Comparison of ENCODE assay signal across 14 mouse cellular contexts in the genomic region with DNA sequence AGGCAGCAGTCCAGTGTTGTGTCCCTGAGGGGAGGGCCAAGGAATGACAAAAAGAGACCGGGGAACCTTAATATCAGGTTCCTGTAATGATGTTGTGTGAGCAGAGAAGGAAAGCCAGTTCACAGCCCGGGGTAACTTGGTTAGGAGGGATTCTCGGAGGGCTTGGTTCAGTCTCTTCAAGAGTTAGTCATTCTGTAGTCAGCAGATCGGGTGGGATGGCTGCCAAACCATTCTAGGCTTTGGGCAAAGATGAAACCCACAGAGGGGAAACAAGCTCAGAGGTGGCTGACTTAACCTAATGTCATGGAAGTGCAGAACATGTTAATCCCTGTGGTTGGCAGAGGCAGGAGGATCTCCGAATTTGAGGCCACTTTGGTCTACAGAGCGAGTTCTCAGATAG. TPM values are rescaled to one million over a fixed set of nuclear protein-coding genes. Genes with fewer than 3 reads are reported as not detected.
DNase-seq lines count a peak whose midpoint lies in the region; ATAC-seq and TF ChIP-seq lines count a peak whose summit lies in the region.
"Had no signal": no experiment of that assay in that cellular context is flagged by ENCODE, and none has a peak within 500 bp of the region (broad histone marks: within the 10 kb centered on the region; RNA-seq: fewer than 3 reads in every experiment).

No protein-coding gene starts in this region.

- no peaks in the 10 kb centered on the region for H3K9me3 ChIP-seq in intestine, postnatal 0 days (ENCODE audit: control insufficient read depth)

- no peak for ATAC-seq in intestine, postnatal 0 days

- DNase-seq in cerebellum, postnatal 14 days: peak; percentile 21 to 35
- no peak for DNase-seq in cerebellum, adult 11 months
- DNase-seq in ovary, adult 18-20 months (ENCODE audit: low spot score): peak; percentile 35
- DNase-seq in ovary, postnatal 14 days (ENCODE audit: low spot score): no peak
- peak; percentile 27 for DNase-seq in brain, adult 2 months (ENCODE audit: low read depth, low spot score)
- DNase-seq in layer of hippocampus, adult 9-11 months: peak; percentile 58
- no peak for DNase-seq in thymus, postnatal 4 days

- no peaks in the 10 kb centered on the region for H3K27me3 ChIP-seq in intestine, postnatal 0 days (replicated peaks; ENCODE audit: control insufficient read depth, insufficient read depth, low read length)

- TF ChIP-seq CTCF in intestine, postnatal 0 days (IDR thresholded peaks at IDR 0.05; ENCODE audit: low read depth): no peak

- H3K27ac ChIP-seq in intestine, postnatal 0 days (ENCODE audit: low read depth, low read length): no peak overlapping the region

- peaks cover 10% of the 10 kb centered on the region for H3K4me1 ChIP-seq in intestine, postnatal 0 days (replicated peaks; ENCODE audit: control insufficient read depth, insufficient read depth, low read length)

- H3K36me3 ChIP-seq in intestine, postnatal 0 days (ENCODE audit: control insufficient read depth, insufficient read depth): peaks cover 14% of the 10 kb centered on the region

- no peak overlapping the region for H3K4me3 ChIP-seq in intestine, postnatal 0 days (ENCODE audit: low read depth, low read length)
- H3K4me3 ChIP-seq: megakaryocyte, embryonic 14.5 days had no signal

- H3K9ac ChIP-seq in intestine, postnatal 0 days (ENCODE audit: low read depth, low read length): no peak overlapping the region

- no peak overlapping the region for H3K4me2 ChIP-seq in intestine, postnatal 0 days (replicated peaks; ENCODE audit: low read depth)

- 88% methylated on average over 6 of the region's 6 CpGs for WGBS in intestine, postnatal 0 days

RNA-seq across cellular contexts. Expression of gene Spg21, which starts 3.4 kb away (rescaled TPM):
- 85.8 and 86.3 TPM in 2 replicates for polyA plus RNA-seq in intestine, postnatal 0 days (2015; fragmentation: Nextera tagmentation; extraction: Ambion mirVana)

RNA-seq across cellular contexts. Expression of gene Mtfmt, which starts 28.6 kb away (rescaled TPM):
- 14.8 and 15.7 TPM in 2 replicates for polyA plus RNA-seq in intestine, postnatal 0 days (2015; fragmentation: Nextera tagmentation; extraction: Ambion mirVana)

RNA-seq across cellular contexts. Expression of gene Slc51b, which starts 41.4 kb away (rescaled TPM):
- 261 and 305 TPM in 2 replicates for polyA plus RNA-seq in intestine, postnatal 0 days (2015; fragmentation: Nextera tagmentation; extraction: Ambion mirVana)
- polyA plus RNA-seq: C2C12; limb, embryonic 11.5 days; neural tube, embryonic 14.5 days; stomach, embryonic 14.5 days had no signal

RNA-seq across cellular contexts. Expression of gene Ankdd1a, which starts 55.8 kb away (rescaled TPM):
- not detected in 2 replicates for polyA plus RNA-seq in intestine, postnatal 0 days (2015; fragmentation: Nextera tagmentation; extraction: Ambion mirVana)
- polyA plus RNA-seq: C2C12; intestine, embryonic 14.5 days; limb, embryonic 11.5 days; stomach, embryonic 14.5 days had no signal

Comparison
In these comparisons a context has a peak if more than half of its experiments do, and no peak if none do; other contexts are left out.
1. DNase-seq: peak in cerebellum, postnatal 14 days (2 of 2), ovary, adult 18-20 months (single experiment), brain, adult 2 months (single experiment) and layer of hippocampus, adult 9-11 months (single experiment); none in cerebellum, adult 11 months (single experiment), ovary, postnatal 14 days (single experiment) and thymus, postnatal 4 days (single experiment).